Mouse (Mus musculus) Patski (cell line): ENCODE results near the gene Alpi. TPM values are rescaled to one million over a fixed set of nuclear protein-coding genes. Genes with fewer than 3 reads are reported as not detected.

Experiments used
- ATAC-seq: fragments of 100-300 bp; one replicate; pipeline ENCODE4 v1.8.0; 2021
- CTCF ChIA-PET: fragments of 350-600 bp; sonication (Branson Sonifier 250); formaldehyde crosslinking; loops from one replicate; lab custom pipeline; 2022; ENCODE audit warnings: inconsistent platforms; lab: Charles Lee
- POLR2A ChIA-PET: fragments of 350-600 bp; sonication (Branson Sonifier 250); formaldehyde crosslinking; loops from one replicate; lab custom pipeline; 2022; ENCODE audit warnings: antibody characterized with exemption, inconsistent platforms; lab: Charles Lee
- DNase-seq: peaks from one replicate; pipeline ENCODE4 v3.0.0-alpha.2; 2011; ENCODE audit warnings: low read depth, low spot score
- H3K27me3 ChIP-seq: fragments of 371-371 bp; one replicate; pipeline ENCODE4 v1.5.1; 2021
- CTCF ChIP-seq: fragments of 100-300 bp; IDR thresholded peaks from one replicate; pipeline ENCODE4 v1.5.1; 2021
- in situ Hi-C: fragments of 300-500 bp; cut with MboI; formaldehyde crosslinking; loops from 3 replicates; pipeline ENCODE4 v1.11.1; 2018; ENCODE audit warnings: low pct_unique_long_range_greater_than_20kb, mixed read lengths
- polyA plus RNA-seq: library from polyadenylated mRNA; unstranded; gene quantifications from one replicate; pipeline ENCODE4 v1.2.3, GENCODE M21; 2021

The Alpi gene
- polyA plus RNA-seq, 1 experiment from 2014 or later: 0.04 TPM

DNA sequence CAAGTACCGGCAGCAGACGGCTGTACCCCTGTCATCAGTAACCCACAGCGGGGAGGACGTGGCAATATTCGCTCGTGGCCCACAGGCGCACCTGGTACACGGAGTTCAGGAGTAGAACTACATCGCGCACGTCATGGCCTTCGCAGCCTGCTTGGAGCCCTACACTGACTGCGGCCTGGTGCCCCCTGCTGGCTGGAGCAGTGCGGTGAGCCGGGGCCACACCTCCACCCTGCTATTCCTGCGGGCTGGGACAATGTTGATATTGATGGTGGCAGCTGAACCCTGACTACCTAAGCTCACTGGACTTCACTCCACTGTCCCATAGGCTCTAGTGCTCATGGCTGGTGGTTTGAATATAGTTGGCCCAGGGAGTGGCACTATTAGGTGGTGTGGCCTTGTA lies 30.7 kb downstream of the Alpi start:
- POLR2A ChIA-PET: no interaction called here
- TF ChIP-seq CTCF: peak; percentile 53
- no peak for ATAC-seq
- CTCF ChIA-PET: no interaction called here
- in situ Hi-C loops: no loop called here
- no peaks in the 10 kb centered on the region for H3K27me3 ChIP-seq
- no peak for DNase-seq

DNA sequence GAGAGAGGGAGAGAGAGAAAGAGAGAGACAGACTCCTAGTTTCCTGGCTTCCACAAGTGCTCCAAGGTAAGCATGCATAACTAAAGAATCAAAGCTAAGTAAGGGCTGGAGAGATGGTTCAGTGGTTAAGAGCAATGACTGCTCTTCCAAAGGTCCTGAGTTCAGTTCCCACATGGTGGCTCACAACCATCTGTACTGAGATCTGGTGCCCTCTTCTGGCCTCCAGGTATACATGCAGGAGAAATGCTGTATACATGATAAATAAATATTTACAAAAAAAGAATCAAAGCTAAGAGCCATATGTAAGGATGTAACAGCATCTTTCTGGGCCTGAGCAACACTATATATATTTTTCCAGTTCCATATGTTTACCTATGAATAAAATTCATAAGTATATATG lies 40.5 kb downstream of the Alpi start:
- peak; percentile 65 for TF ChIP-seq CTCF
- ATAC-seq (no peak), DNase-seq (no peak)
- in situ Hi-C loops: no loop called here
- CTCF ChIA-PET: interaction anchor here (0.8 to 1.2 kb wide), 3 partner anchors 10 to 19 kb away, joined by 3 to 4 read pairs (median 4); no protein-coding TSS in a partner anchor
- POLR2A ChIA-PET: no interaction called here
- no peaks in the 10 kb centered on the region for H3K27me3 ChIP-seq

DNA sequence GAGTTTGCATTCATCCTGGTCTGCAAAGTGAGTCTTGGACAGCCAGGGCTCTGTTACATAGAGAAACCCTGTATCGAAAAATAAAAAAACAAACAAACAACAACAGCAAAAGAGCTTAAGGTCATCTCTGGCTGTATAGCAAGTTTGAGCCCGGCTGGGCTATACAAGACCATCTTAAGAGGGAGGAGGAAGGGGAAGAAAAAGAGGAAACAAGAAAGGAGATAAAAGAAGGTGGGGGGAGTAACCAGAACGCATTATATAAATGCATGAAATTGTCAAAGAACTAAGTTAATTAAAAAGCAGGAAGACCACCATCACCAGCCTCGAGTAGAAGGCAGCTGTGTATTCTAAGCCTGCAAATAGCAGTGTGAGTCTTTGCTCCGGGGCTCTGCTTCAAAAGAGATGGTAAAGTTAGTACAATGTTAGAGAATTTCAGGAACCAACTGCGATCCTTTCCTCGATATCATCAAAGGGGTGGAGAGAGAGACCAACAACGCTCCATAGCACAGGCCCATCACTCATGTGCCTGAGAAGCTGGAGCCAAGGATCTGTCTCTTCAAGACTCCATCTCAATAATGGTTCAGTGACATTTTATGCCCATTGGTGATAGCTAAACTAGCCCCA lies 42.3 kb downstream of the Alpi start:
- no peaks in the 10 kb centered on the region for H3K27me3 ChIP-seq
- ATAC-seq (no peak), DNase-seq (no peak)
- in situ Hi-C loops: no loop called here
- POLR2A ChIA-PET: interaction anchor here (0.6 to 1.1 kb wide), 2 partner anchors 46 to 140 kb away, joined by 3 read pairs; no protein-coding TSS in a partner anchor
- CTCF ChIA-PET: interaction anchor here (0.7 to 1.4 kb wide), 4 partner anchors 8 to 409 kb away, joined by 3 to 5 read pairs (median 3); no protein-coding TSS in a partner anchor
- no peak for TF ChIP-seq CTCF

DNA sequence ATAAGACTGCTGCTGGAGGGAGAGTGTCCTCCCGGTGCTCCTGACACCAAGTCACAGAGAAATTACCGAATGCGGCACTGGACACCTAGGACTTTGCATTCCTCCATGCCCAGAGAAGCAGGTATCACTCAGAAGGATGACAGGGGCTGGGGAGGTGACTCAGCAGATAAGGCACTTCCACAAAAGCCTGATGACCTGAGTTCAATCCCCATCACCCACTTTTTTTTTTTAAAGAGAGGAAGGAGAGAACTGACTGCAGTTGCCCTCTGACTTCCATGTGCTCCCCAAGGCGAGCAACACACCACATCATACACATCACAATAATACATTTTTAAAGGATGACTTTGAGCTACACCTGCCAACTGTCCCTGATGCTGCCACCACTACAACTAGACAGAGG lies 44.3 kb downstream of the Alpi start:
- no peak for ATAC-seq
- no peak for TF ChIP-seq CTCF
- in situ Hi-C loops: no loop called here
- no peaks in the 10 kb centered on the region for H3K27me3 ChIP-seq
- ChIA-PET POLR2A (no interaction called here), CTCF (interaction anchor here (0.7 to 1.4 kb wide), 3 partner anchors 9 to 339 kb away, joined by 3 to 4 read pairs (median 3); no protein-coding TSS in a partner anchor)
- no peak for DNase-seq

DNA sequence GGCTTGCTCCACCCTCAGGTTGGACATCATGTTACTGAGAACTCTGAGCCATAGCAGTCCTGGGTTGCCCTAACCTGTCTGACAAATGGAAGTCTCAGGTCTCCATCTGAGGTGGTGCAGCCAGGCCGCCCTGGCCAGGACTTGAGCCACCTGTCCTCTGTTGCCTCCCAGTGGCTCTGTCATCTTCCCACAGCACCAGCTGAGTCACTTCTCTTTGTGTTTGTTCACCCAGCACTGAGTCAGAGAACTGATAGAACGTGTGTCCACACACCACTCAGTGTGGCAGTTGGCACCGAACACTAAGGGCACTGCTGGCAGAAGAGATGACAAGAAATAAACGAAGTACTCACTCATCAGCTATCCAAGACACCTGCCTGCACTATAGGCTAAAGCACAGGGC lies 50.0 kb downstream of the Alpi start:
- POLR2A ChIA-PET: no interaction called here
- CTCF ChIA-PET: interaction anchor here (0.8 kb wide), 2 partner anchors 10 kb away, joined by 3 to 4 read pairs; no protein-coding TSS in a partner anchor
- DNase-seq (no peak), ATAC-seq (no peak)
- in situ Hi-C loops: no loop called here
- H3K27me3 ChIP-seq: no peaks in the 10 kb centered on the region
- TF ChIP-seq CTCF: no peak

DNA sequence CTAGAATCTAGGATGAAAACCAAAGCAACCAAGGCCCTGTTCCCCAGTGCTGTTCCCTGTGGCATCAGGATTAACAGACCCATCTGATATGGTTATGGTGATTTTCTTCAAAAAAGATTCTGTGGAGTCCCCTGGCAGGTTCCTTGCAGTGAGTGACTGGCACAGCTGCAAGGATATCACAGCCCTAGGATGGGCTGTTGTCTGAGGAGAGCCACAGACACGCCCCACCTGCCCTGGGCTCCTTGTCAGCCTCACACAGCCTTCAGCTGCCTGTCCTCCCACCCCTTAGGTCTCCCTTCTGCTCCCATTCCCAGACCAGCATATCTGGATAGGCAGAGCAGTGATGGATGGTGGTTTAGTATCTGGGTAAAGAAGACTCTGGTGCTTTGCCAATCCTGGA lies 50.7 kb downstream of the Alpi start:
- ChIA-PET CTCF (interaction anchor here (0.8 kb wide), 2 partner anchors 9 to 11 kb away, joined by 3 to 4 read pairs; no protein-coding TSS in a partner anchor), POLR2A (no interaction called here)
- ATAC-seq (no peak), DNase-seq (no peak)
- no peak for TF ChIP-seq CTCF
- in situ Hi-C loops: no loop called here
- H3K27me3 ChIP-seq: no peaks in the 10 kb centered on the region

DNA sequence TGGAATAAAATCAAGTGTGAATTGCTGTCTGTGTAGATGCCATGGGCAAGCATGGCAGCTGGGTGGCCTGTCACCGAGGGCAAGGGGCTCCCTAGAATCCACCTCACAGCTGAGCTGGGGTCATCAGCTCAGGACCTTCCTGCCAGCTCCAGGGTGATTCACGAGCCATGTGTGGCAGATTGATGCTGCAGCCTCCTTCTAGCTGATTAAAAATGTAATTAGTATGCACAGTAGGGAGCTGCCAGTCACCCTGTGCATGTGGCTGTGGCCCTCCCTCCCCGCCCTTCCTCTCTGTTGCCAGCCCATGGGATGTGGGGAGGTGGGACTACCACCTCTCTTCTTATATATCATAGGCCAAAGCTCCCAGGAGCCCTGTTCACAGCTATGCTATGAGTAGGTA lies 51.3 kb downstream of the Alpi start:
- POLR2A ChIA-PET: no interaction called here
- ATAC-seq (no peak), DNase-seq (no peak)
- in situ Hi-C loops: no loop called here
- CTCF ChIA-PET: no interaction called here
- TF ChIP-seq CTCF: no peak
- no peaks in the 10 kb centered on the region for H3K27me3 ChIP-seq

Other genes with a start within 250 kb of the Alpi start
- gene Alppl2, start 11.7 kb downstream of the Alpi start, polyA plus RNA-seq: not detected
- 0.06 TPM for gene Akp3, start 23.4 kb upstream of the Alpi start, polyA plus RNA-seq
- gene Ecel1, start 54.9 kb upstream of the Alpi start, polyA plus RNA-seq: 0.45 TPM
- gene Prss56, start 81.7 kb upstream of the Alpi start, polyA plus RNA-seq: 0.06 TPM
- not detected for gene Chrnd, start 89.0 kb upstream of the Alpi start, polyA plus RNA-seq
- not detected for gene Chrng, start 103.1 kb upstream of the Alpi start, polyA plus RNA-seq
- gene Eif4e2, start 112.3 kb upstream of the Alpi start, polyA plus RNA-seq: 136 TPM
- gene Efhd1, start 162.8 kb upstream of the Alpi start, polyA plus RNA-seq: 26.0 TPM
- gene Gigyf2, start 225.4 kb upstream of the Alpi start, polyA plus RNA-seq: 107 TPM